Mouse (Mus musculus) hindbrain, embryonic 11.5 days (tissue): Measurements from ENCODE around the gene Sertad1. TPM values are rescaled to one million over a fixed set of nuclear protein-coding genes. Genes with fewer than 3 reads are reported as not detected.
A peak's percentile ranks its signal among the peaks of the same experiment; 100 is the strongest.

Experiments
- ATAC-seq: fragments of 200-750 bp; cut with Nextera tagmentation; 2 replicates; pipeline ENCODE4 v1.8.0; 2017; ENCODE audit warnings: mild to moderate bottlenecking, moderate TSS enrichment, moderate library complexity; ENCODE audit not compliant: low FRiP score
- DNase-seq: peaks from one replicate; pipeline ENCODE4 v3.0.0-alpha.2; 2015; ENCODE audit warnings: low spot score
- H3K27ac ChIP-seq: fragments of 300-500 bp; sonication (generic); 2 replicates; pipeline ENCODE4 v1.5.1; 2014; ENCODE audit warnings: mild to moderate bottlenecking, low read depth, low read length
- H3K27me3 ChIP-seq: fragments of 300-500 bp; sonication (generic); 2 replicates; pipeline ENCODE4 v1.6.1; 2014; ENCODE audit warnings: mild to moderate bottlenecking, low read length, moderate library complexity, mixed read lengths; ENCODE audit not compliant: control insufficient read depth, insufficient read depth
- H3K36me3 ChIP-seq: fragments of 300-500 bp; sonication (generic); 2 replicates; pipeline ENCODE4 v1.6.1; 2014; ENCODE audit warnings: mild to moderate bottlenecking, low read length, moderate library complexity, mixed read lengths; ENCODE audit not compliant: control insufficient read depth, insufficient read depth
- H3K4me1 ChIP-seq: fragments of 300-500 bp; sonication (generic); replicated peaks from 2 replicates; pipeline ENCODE4 v1.6.1; 2014; ENCODE audit warnings: low read length, mixed read lengths; ENCODE audit not compliant: control insufficient read depth, insufficient read depth
- H3K4me2 ChIP-seq: fragments of 300-500 bp; sonication (generic); replicated peaks from 2 replicates; pipeline ENCODE4 v1.6.1; 2014; ENCODE audit warnings: mild to moderate bottlenecking, low read depth, low read length
- H3K4me3 ChIP-seq: fragments of 300-500 bp; sonication (generic); 2 replicates; pipeline ENCODE4 v1.5.1; 2014; ENCODE audit warnings: low read depth, low read length
- H3K9ac ChIP-seq: fragments of 300-500 bp; sonication (generic); 2 replicates; pipeline ENCODE4 v1.6.1; 2014; ENCODE audit warnings: low read depth, low read length
- H3K9me3 ChIP-seq: fragments of 300-500 bp; sonication (generic); 2 replicates; pipeline ENCODE4 v1.6.1; 2016; ENCODE audit warnings: low read length; ENCODE audit not compliant: control insufficient read depth
- WGBS: fragments of 180-500 bp; shearing (Covaris S2); extraction: QIAGEN DNeasy Blood & Tissue Kit; methylation state at CpG from one replicate; pipeline ENCODE4 v1.1.7; 2014; 5-methylcytosine and 5-hydroxymethylcytosine counted together
- polyA plus RNA-seq: library from polyadenylated mRNA; unstranded; fragments of >200 nt; fragmentation: Nextera tagmentation; extraction: Ambion mirVana; gene quantifications from 2 replicates; pipeline ENCODE4 v1.2.1, GENCODE M21; 2014

The Sertad1 gene
- polyA plus RNA-seq, 1 experiment from 2014 or later = 21.0 TPM

- ATAC-seq (no peak), DNase-seq (no peak)
- no peak within 1 kb of the TSS for H3K4me3 ChIP-seq
- no peak within 1 kb of the TSS for H3K4me2 ChIP-seq
- 66% methylated on average over 5 of the region's 5 CpGs for WGBS
- H3K4me1 ChIP-seq = no peaks in the 10 kb centered on the region
- no peak within 1 kb of the TSS for H3K9ac ChIP-seq
- no peak within 1 kb of the TSS for H3K27ac ChIP-seq
- no peaks in the 10 kb centered on the region for H3K36me3 ChIP-seq
- no peaks in the 10 kb centered on the region for H3K9me3 ChIP-seq
- H3K27me3 ChIP-seq = no peaks in the 10 kb centered on the region
Observed at GRCm38 (mm10) chr7:27522967-27523366, 36.3 kb downstream of the Sertad1 start, which contains the start of gene Hipk4. Hipk4 (plus strand) TSS chr7:27523267.

DNA sequence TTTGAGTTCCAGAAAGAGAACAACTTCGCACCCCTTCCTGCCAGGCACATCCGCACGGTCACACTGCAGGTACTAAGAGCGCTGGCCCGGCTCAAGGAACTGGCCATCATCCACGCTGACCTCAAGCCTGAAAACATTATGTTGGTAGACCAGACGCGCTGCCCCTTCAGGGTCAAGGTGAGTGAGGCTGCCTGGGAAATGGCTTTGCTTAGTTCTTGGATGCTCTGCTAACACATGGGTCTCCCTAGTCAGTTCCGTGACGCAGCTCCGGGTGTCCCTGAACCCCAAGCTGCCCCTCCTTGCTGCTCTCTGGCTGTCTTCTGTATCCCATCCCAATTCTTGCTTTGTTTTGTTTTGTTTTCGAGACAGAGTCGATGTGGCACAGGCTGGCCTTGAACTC lies 37.1 kb downstream of the Sertad1 start:
- DNase-seq = no peak
- WGBS = 94% methylated on average over 13 of the region's 13 CpGs

DNA sequence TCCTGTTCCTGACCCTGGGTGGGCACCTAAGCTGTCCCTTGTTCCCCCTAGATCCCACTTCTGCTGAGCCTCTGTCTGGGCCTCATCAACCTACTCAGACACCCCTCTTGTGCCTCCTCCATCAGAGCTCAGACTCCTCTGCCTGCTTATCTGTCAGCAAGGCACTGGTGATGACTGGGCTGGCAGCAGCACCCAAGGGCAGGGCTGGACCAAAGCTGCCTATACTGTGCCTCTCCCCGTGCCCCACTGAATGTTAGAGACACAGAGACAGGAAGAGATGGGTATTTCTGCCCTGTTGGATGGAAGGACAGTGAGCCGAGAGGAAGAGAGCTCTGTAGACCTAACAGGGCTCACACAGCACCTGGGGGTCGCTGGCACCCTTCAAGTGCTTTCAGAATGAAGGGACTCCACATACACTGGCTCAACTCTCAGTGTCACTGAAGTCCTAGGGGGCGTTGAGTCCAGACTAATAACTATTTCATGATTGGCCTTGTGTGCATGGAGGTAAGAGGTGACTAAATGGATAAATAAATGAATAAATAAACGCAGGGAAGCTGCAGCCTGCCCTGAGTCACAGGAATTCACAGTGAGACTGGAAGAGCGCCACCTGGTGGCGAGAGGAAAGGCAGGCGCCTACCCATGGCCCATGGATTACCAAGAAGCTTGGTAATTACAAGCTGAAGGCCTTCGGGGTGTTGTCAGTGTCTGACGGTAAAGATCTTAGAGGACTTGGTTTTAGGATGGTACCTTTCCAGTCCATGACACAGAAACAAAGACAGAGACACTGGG lies 39.5 kb downstream of the Sertad1 start:
- H3K27ac ChIP-seq = no peak overlapping the region
- no peaks in the 10 kb centered on the region for H3K36me3 ChIP-seq
- H3K4me1 ChIP-seq = no peaks in the 10 kb centered on the region
- no peak overlapping the region for H3K4me3 ChIP-seq
- peak; percentile 72; the same call in 1 of the 2 replicates for ATAC-seq
- H3K4me2 ChIP-seq = no peak overlapping the region
- H3K27me3 ChIP-seq = no peaks in the 10 kb centered on the region
- DNase-seq = peak; percentile 92
- H3K9ac ChIP-seq = no peak overlapping the region
- WGBS = 31% methylated on average over 10 of the region's 10 CpGs
- H3K9me3 ChIP-seq = no peaks in the 10 kb centered on the region

More for the DNA sequence above, 37.1 kb downstream of the Sertad1 start:
- no peaks in the 10 kb centered on the region for H3K36me3 ChIP-seq
- no peaks in the 10 kb centered on the region for H3K4me1 ChIP-seq
- no peak overlapping the region for H3K4me2 ChIP-seq
- H3K9me3 ChIP-seq = no peaks in the 10 kb centered on the region
- no peaks in the 10 kb centered on the region for H3K27me3 ChIP-seq
- no peak overlapping the region for H3K4me3 ChIP-seq
- no peak overlapping the region for H3K9ac ChIP-seq
- ATAC-seq = no peak
- H3K27ac ChIP-seq = no peak overlapping the region

- no peaks in the 10 kb centered on the region for H3K36me3 ChIP-seq
- DNase-seq (no peak), ATAC-seq (no peak)
- H3K9ac ChIP-seq = no peak overlapping the region
- 81% methylated on average over 21 of the region's 21 CpGs for WGBS
- H3K4me1 ChIP-seq = no peaks in the 10 kb centered on the region
- H3K27me3 ChIP-seq = no peaks in the 10 kb centered on the region
- H3K9me3 ChIP-seq = no peaks in the 10 kb centered on the region
- no peak overlapping the region for H3K27ac ChIP-seq
- no peak overlapping the region for H3K4me2 ChIP-seq
- H3K4me3 ChIP-seq = no peak overlapping the region
Observed at GRCm38 (mm10) chr7:27529070-27529469, 42.4 kb downstream of the Sertad1 start.

GRCm38 (mm10) chr7:27530937-27531336 lies 44.2 kb downstream of the Sertad1 start:
- Histone ChIP-seq H3K9me3 (no peaks in the 10 kb centered on the region), H3K4me1 (no peaks in the 10 kb centered on the region), H3K4me2 (no peak overlapping the region), H3K9ac (no peak overlapping the region), H3K36me3 (no peaks in the 10 kb centered on the region), H3K4me3 (no peak overlapping the region), H3K27ac (no peak overlapping the region), H3K27me3 (no peaks in the 10 kb centered on the region)
- no peak for DNase-seq
- 77% methylated on average over 3 of the region's 3 CpGs for WGBS
- no peak for ATAC-seq

GRCm38 (mm10) chr7:27531707-27532106 lies 45.0 kb downstream of the Sertad1 start:
- Histone ChIP-seq H3K36me3 (peaks cover 4% of the 10 kb centered on the region; the same call in 1 of the 2 replicates), H3K27me3 (no peaks in the 10 kb centered on the region), H3K9ac (no peak overlapping the region), H3K9me3 (no peaks in the 10 kb centered on the region), H3K27ac (no peak overlapping the region), H3K4me3 (no peak overlapping the region), H3K4me2 (no peak overlapping the region), H3K4me1 (no peaks in the 10 kb centered on the region)
- 81% methylated on average over 8 of the region's 10 CpGs for WGBS
- no peak for ATAC-seq
- DNase-seq = no peak

GRCm38 (mm10) chr7:27532480-27533050 lies 45.9 kb downstream of the Sertad1 start:
- ATAC-seq = no peak
- Histone ChIP-seq H3K36me3 (peaks cover 4% of the 10 kb centered on the region; the same call in 1 of the 2 replicates), H3K9ac (no peak overlapping the region), H3K9me3 (no peaks in the 10 kb centered on the region), H3K4me1 (no peaks in the 10 kb centered on the region), H3K27ac (no peak overlapping the region), H3K27me3 (no peaks in the 10 kb centered on the region), H3K4me3 (no peak overlapping the region), H3K4me2 (no peak overlapping the region)
- no peak for DNase-seq
- WGBS = 97% methylated on average over 9 of the region's 9 CpGs

DNA sequence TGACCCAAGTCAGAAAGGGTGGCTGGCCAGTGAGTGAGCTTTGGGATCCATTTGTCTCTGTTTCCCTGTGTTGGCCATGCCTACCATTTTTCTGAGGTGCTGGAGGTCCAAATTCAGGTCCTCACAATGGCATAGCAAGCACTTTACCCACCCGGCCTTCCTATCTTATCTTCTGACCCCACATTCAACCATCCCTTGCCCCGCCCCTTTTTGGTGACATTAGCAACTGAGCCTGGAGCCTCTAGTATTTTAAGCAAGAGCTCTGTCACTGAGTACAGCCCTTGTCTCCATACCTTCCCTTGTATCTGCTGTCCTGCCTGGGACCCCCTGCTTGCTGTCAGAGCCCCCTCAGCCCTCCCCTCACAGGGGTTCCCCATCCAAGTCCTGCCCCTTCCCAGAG lies 48.7 kb downstream of the Sertad1 start:
- no peaks in the 10 kb centered on the region for H3K4me1 ChIP-seq
- ATAC-seq (no peak), DNase-seq (no peak)
- no peak overlapping the region for H3K9ac ChIP-seq
- no peaks in the 10 kb centered on the region for H3K9me3 ChIP-seq
- no peak overlapping the region for H3K4me2 ChIP-seq
- no peak overlapping the region for H3K4me3 ChIP-seq
- peaks cover 4% of the 10 kb centered on the region; the same call in 1 of the 2 replicates for H3K36me3 ChIP-seq
- no peaks in the 10 kb centered on the region for H3K27me3 ChIP-seq
- no peak overlapping the region for H3K27ac ChIP-seq
- 79% methylated on average over 2 of the region's 2 CpGs for WGBS

DNA sequence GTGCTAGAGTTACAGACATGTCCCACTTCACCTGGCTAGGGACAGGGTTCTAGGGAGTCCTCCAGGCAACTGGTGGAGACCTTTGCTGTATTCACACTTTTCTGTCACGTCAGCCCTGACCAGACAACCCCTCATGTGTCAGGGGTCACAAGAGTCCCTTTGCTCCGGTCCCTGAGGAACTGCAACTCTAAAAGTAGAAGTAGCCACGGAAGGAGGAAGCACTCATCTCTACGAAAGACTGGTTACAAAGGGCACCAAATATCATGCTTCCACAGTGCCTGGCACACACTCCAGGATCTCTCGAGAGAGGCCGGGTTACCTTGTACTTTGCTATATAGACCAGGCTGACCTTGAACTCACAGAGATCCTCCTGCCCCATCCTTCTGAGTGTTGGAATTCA lies 49.9 kb downstream of the Sertad1 start:
- Histone ChIP-seq H3K36me3 (peaks cover 4% of the 10 kb centered on the region), H3K9ac (no peak overlapping the region), H3K9me3 (no peaks in the 10 kb centered on the region), H3K27me3 (no peaks in the 10 kb centered on the region), H3K4me1 (no peaks in the 10 kb centered on the region), H3K27ac (no peak overlapping the region), H3K4me3 (no peak overlapping the region), H3K4me2 (no peak overlapping the region)
- DNase-seq (no peak), ATAC-seq (no peak)
- WGBS = 93% methylated on average over 6 of the region's 6 CpGs
